Mouse (Mus musculus): Measurements from ENCODE around the gene Zfand3. TPM values are rescaled to one million over a fixed set of nuclear protein-coding genes. Genes with fewer than 3 reads are reported as not detected.
A peak's percentile ranks its signal among the peaks of the same experiment; 100 is the strongest.

Zfand3 gene
- polyA plus RNA-seq, 1 experiment from 2014 or later: 64.2 TPM

- WGBS: 91% methylated on average over 6 of the region's 6 CpGs
- Histone ChIP-seq H3K4me1 (peaks cover 7% of the 10 kb centered on the region), H3K4me2 (replicated peaks) (no peak overlapping the region), H3K27ac (replicated peaks) (no peak overlapping the region), H3K9me3 (no peaks in the 10 kb centered on the region), H3K36me3 (no peaks in the 10 kb centered on the region), H3K9ac (replicated peaks) (no peak overlapping the region), H3K4me3 (no peak overlapping the region), H3K27me3 (no peaks in the 10 kb centered on the region)
- ATAC-seq (replicated peaks): no peak
Measured at GRCm38 (mm10) chr17:30163793-30164192, 159.3 kb downstream of the Zfand3 start.

- no peaks in the 10 kb centered on the region for H3K27me3 ChIP-seq
- no peak overlapping the region for H3K4me2 ChIP-seq (replicated peaks)
- H3K4me3 ChIP-seq: no peak overlapping the region
- no peaks in the 10 kb centered on the region for H3K36me3 ChIP-seq
- H3K9me3 ChIP-seq: no peaks in the 10 kb centered on the region
- no peak overlapping the region for H3K9ac ChIP-seq (replicated peaks)
- 62% methylated on average over 9 of the region's 9 CpGs for WGBS
- H3K4me1 ChIP-seq: no peaks in the 10 kb centered on the region
- ATAC-seq (replicated peaks): no peak
- no peak overlapping the region for H3K27ac ChIP-seq (replicated peaks)
Measured at GRCm38 (mm10) chr17:30164818-30165217, 160.3 kb downstream of the Zfand3 start.

- Histone ChIP-seq H3K9ac (replicated peaks) (no peak overlapping the region), H3K27me3 (no peaks in the 10 kb centered on the region), H3K36me3 (no peaks in the 10 kb centered on the region), H3K4me1 (peaks cover 20% of the 10 kb centered on the region), H3K4me3 (no peak overlapping the region), H3K4me2 (replicated peaks) (no peak overlapping the region), H3K27ac (replicated peaks) (0 out of 2 replicates have a peak overlapping the region, but pooled peaks have one; percentile 6), H3K9me3 (no peaks in the 10 kb centered on the region)
- no peak for ATAC-seq (replicated peaks)
- WGBS: 62% methylated on average over 4 of the region's 4 CpGs
Measured at GRCm38 (mm10) chr17:30177435-30177834, 172.9 kb downstream of the Zfand3 start.

- Histone ChIP-seq H3K27me3 (no peaks in the 10 kb centered on the region), H3K9me3 (no peaks in the 10 kb centered on the region), H3K4me1 (peaks cover 21% of the 10 kb centered on the region), H3K4me3 (no peak overlapping the region), H3K27ac (replicated peaks) (no peak overlapping the region), H3K36me3 (no peaks in the 10 kb centered on the region), H3K9ac (replicated peaks) (no peak overlapping the region), H3K4me2 (replicated peaks) (no peak overlapping the region)
- ATAC-seq (replicated peaks): no peak
- WGBS: 89% methylated on average over 1 of the region's 1 CpGs
Measured at GRCm38 (mm10) chr17:30178402-30178801, 173.9 kb downstream of the Zfand3 start.

- ATAC-seq (replicated peaks): no peak
- WGBS: 88% methylated on average over 6 of the region's 6 CpGs
- H3K4me2 ChIP-seq (replicated peaks): no peak overlapping the region
Measured at GRCm38 (mm10) chr17:30180197-30180596, 175.7 kb downstream of the Zfand3 start.

GRCm38 (mm10) chr17:30181554-30181953 is 177.0 kb downstream of the Zfand3 start:
- no peak for ATAC-seq (replicated peaks)
- H3K9me3 ChIP-seq: no peaks in the 10 kb centered on the region
- H3K27ac ChIP-seq (replicated peaks): no peak overlapping the region
- no peak overlapping the region for H3K4me3 ChIP-seq
- peaks cover 23% of the 10 kb centered on the region for H3K4me1 ChIP-seq
- H3K9ac ChIP-seq (replicated peaks): no peak overlapping the region
- no peaks in the 10 kb centered on the region for H3K36me3 ChIP-seq
- no peak overlapping the region for H3K4me2 ChIP-seq (replicated peaks)
- no peaks in the 10 kb centered on the region for H3K27me3 ChIP-seq
- 93% methylated on average over 4 of the region's 4 CpGs for WGBS

More at GRCm38 (mm10) chr17:30180197-30180596, 175.7 kb downstream of the Zfand3 start:
- Histone ChIP-seq H3K36me3 (no peaks in the 10 kb centered on the region), H3K27me3 (no peaks in the 10 kb centered on the region), H3K27ac (replicated peaks) (no peak overlapping the region), H3K9ac (replicated peaks) (no peak overlapping the region), H3K9me3 (no peaks in the 10 kb centered on the region), H3K4me3 (no peak overlapping the region), H3K4me1 (peaks cover 23% of the 10 kb centered on the region)

GRCm38 (mm10) chr17:30182063-30182462 is 177.5 kb downstream of the Zfand3 start:
- no peak overlapping the region for H3K4me3 ChIP-seq
- no peaks in the 10 kb centered on the region for H3K27me3 ChIP-seq
- H3K27ac ChIP-seq (replicated peaks): no peak overlapping the region
- no peak for ATAC-seq (replicated peaks)
- H3K4me2 ChIP-seq (replicated peaks): no peak overlapping the region
- H3K36me3 ChIP-seq: no peaks in the 10 kb centered on the region
- whole genome bisulfite sequencing: 96% methylated on average over 2 of the region's 2 CpGs
- H3K9ac ChIP-seq (replicated peaks): no peak overlapping the region
- peaks cover 23% of the 10 kb centered on the region for H3K4me1 ChIP-seq
- H3K9me3 ChIP-seq: no peaks in the 10 kb centered on the region

- H3K9ac ChIP-seq (replicated peaks): no peak overlapping the region
- no peak overlapping the region for H3K4me2 ChIP-seq (replicated peaks)
- peaks cover 23% of the 10 kb centered on the region for H3K4me1 ChIP-seq
- no peaks in the 10 kb centered on the region for H3K36me3 ChIP-seq
- no peak overlapping the region for H3K4me3 ChIP-seq
- H3K9me3 ChIP-seq: no peaks in the 10 kb centered on the region
- H3K27me3 ChIP-seq: no peaks in the 10 kb centered on the region
- no peak for ATAC-seq (replicated peaks)
- WGBS: 75% methylated on average over 6 of the region's 6 CpGs
- H3K27ac ChIP-seq (replicated peaks): no peak overlapping the region
Measured at GRCm38 (mm10) chr17:30183561-30183960, 179.0 kb downstream of the Zfand3 start.

GRCm38 (mm10) chr17:30187154-30187553 is 182.6 kb downstream of the Zfand3 start:
- no peak overlapping the region for H3K9ac ChIP-seq (replicated peaks)
- no peaks in the 10 kb centered on the region for H3K9me3 ChIP-seq
- H3K4me3 ChIP-seq: no peak overlapping the region
- H3K27ac ChIP-seq (replicated peaks): peak overlapping the region; percentile 91
- WGBS: 85% methylated on average over 6 of the region's 6 CpGs
- peaks cover 57% of the 10 kb centered on the region for H3K4me1 ChIP-seq
- H3K4me2 ChIP-seq (replicated peaks): no peak overlapping the region
- no peaks in the 10 kb centered on the region for H3K27me3 ChIP-seq
- no peak for ATAC-seq (replicated peaks)
- no peaks in the 10 kb centered on the region for H3K36me3 ChIP-seq

- Histone ChIP-seq H3K9ac (replicated peaks) (no peak overlapping the region), H3K27ac (replicated peaks) (peak overlapping the region; percentile 91), H3K4me3 (no peak overlapping the region), H3K36me3 (no peaks in the 10 kb centered on the region), H3K9me3 (no peaks in the 10 kb centered on the region), H3K4me2 (replicated peaks) (peak overlapping the region; percentile 32), H3K27me3 (no peaks in the 10 kb centered on the region), H3K4me1 (peaks cover 60% of the 10 kb centered on the region)
- ATAC-seq (replicated peaks): 0 out of 2 replicates have a peak, but pooled peaks have one; percentile 3
- WGBS: 9% methylated on average over 5 of the region's 5 CpGs
Measured at GRCm38 (mm10) chr17:30187581-30187980, 183.0 kb downstream of the Zfand3 start.

GRCm38 (mm10) chr17:30188031-30188981 is 183.8 kb downstream of the Zfand3 start:
- 8% methylated on average over 20 of the region's 20 CpGs for WGBS
- 0 out of 2 replicates have a peak overlapping the region, but pooled peaks have one; percentile 1 for H3K4me3 ChIP-seq
- H3K9me3 ChIP-seq: no peaks in the 10 kb centered on the region
- H3K27me3 ChIP-seq: no peaks in the 10 kb centered on the region
- H3K36me3 ChIP-seq: no peaks in the 10 kb centered on the region
- ATAC-seq (replicated peaks): peak; percentile 87
- peaks cover 60% of the 10 kb centered on the region for H3K4me1 ChIP-seq
- peak overlapping the region; percentile 32 for H3K4me2 ChIP-seq (replicated peaks)
- H3K9ac ChIP-seq (replicated peaks): no peak overlapping the region
- H3K27ac ChIP-seq (replicated peaks): peak overlapping the region; percentile 91

GRCm38 (mm10) chr17:30191097-30191640 is 186.6 kb downstream of the Zfand3 start:
- H3K4me3 ChIP-seq: no peak overlapping the region
- no peak overlapping the region for H3K4me2 ChIP-seq (replicated peaks)
- H3K36me3 ChIP-seq: no peaks in the 10 kb centered on the region
- no peak overlapping the region for H3K27ac ChIP-seq (replicated peaks)
- WGBS: 64% methylated on average over 11 of the region's 11 CpGs
- no peaks in the 10 kb centered on the region for H3K9me3 ChIP-seq
- H3K27me3 ChIP-seq: no peaks in the 10 kb centered on the region
- H3K4me1 ChIP-seq: peaks cover 83% of the 10 kb centered on the region
- ATAC-seq (replicated peaks): no peak
- no peak overlapping the region for H3K9ac ChIP-seq (replicated peaks)

Measured in forebrain, embryonic 15.5 days (tissue).